Mouse (Mus musculus): ENCODE data around the gene Lrrtm1. TPM values are rescaled to one million over a fixed set of nuclear protein-coding genes. Genes with fewer than 3 reads are reported as not detected.

Lrrtm1 gene
- total and polyA plus RNA-seq, 2 experiments from 2014 or later: 60.9 to 69.7 TPM

DNA sequence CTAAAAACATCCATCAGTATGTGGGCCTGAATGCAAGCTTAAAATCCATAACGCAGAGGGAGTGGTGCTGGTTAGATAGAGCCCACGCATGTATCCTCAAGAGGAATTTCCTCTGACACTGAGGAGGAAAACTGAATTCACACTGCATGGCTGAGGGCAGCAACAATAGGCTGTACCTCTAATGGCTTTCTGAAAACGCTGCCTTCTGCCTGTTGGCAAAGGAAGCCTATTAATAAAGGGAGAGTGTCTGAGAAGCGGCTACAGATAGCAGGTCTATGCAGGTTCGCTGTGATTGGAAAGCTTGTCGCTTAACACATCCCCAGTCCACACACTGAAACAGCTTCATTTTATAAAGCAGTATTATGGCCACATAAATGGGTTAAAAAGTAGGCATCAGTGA lies 48.9 kb downstream of the Lrrtm1 start:
- WGBS: 50% methylated on average over 6 of the region's 6 CpGs
- Histone ChIP-seq H3K27ac (peak overlapping the region; percentile 32; the same call in 1 of the 2 replicates), H3K4me3 (ENCODE audit: low read length) (no peak overlapping the region), H3K9ac (replicated peaks; ENCODE audit: low read length) (no peak overlapping the region), H3K9me3 (ENCODE audit: low read length) (no peaks in the 10 kb centered on the region), H3K4me2 (ENCODE audit: low read depth, low read length) (no peak overlapping the region), H3K27me3 (ENCODE audit: insufficient read depth, low read length) (no peaks in the 10 kb centered on the region), H3K36me3 (ENCODE audit: insufficient read depth, low read length) (no peaks in the 10 kb centered on the region), H3K4me1 (ENCODE audit: insufficient read depth, low read length) (no peaks in the 10 kb centered on the region)
- no peak for TF ChIP-seq CTCF (IDR thresholded peaks at IDR 0.05; ENCODE audit: low read depth)
- DNase-seq (ENCODE audit: low spot score) (peak; percentile 21), ATAC-seq (no peak)

- no peaks in the 10 kb centered on the region for H3K4me1 ChIP-seq (ENCODE audit: insufficient read depth, low read length)
- no peaks in the 10 kb centered on the region for H3K9me3 ChIP-seq (ENCODE audit: low read length)
- H3K36me3 ChIP-seq (ENCODE audit: insufficient read depth, low read length): no peaks in the 10 kb centered on the region
- no peak overlapping the region for H3K4me2 ChIP-seq (ENCODE audit: low read depth, low read length)
- no peaks in the 10 kb centered on the region for H3K27me3 ChIP-seq (ENCODE audit: insufficient read depth, low read length)
- 59% methylated on average over 1 of the region's 1 CpGs for WGBS
- H3K9ac ChIP-seq (replicated peaks; ENCODE audit: low read length): no peak overlapping the region
- no peak for TF ChIP-seq CTCF (IDR thresholded peaks at IDR 0.05; ENCODE audit: low read depth)
- no peak overlapping the region for H3K27ac ChIP-seq
- no peak for DNase-seq (ENCODE audit: low spot score)
- ATAC-seq: no peak
- no peak overlapping the region for H3K4me3 ChIP-seq (ENCODE audit: low read length)
Observed at GRCm38 (mm10) chr6:77301305-77301704, 58.8 kb downstream of the Lrrtm1 start.

GRCm38 (mm10) chr6:77306796-77307195 lies 64.3 kb downstream of the Lrrtm1 start:
- H3K4me3 ChIP-seq (ENCODE audit: low read length): no peak overlapping the region
- H3K27me3 ChIP-seq (ENCODE audit: insufficient read depth, low read length): no peaks in the 10 kb centered on the region
- H3K27ac ChIP-seq: no peak overlapping the region
- TF ChIP-seq CTCF (IDR thresholded peaks at IDR 0.05; ENCODE audit: low read depth): no peak
- DNase-seq (ENCODE audit: low spot score) (no peak), ATAC-seq (no peak)
- H3K9me3 ChIP-seq (ENCODE audit: low read length): no peaks in the 10 kb centered on the region
- no peak overlapping the region for H3K9ac ChIP-seq (replicated peaks; ENCODE audit: low read length)
- H3K4me1 ChIP-seq (ENCODE audit: insufficient read depth, low read length): no peaks in the 10 kb centered on the region
- WGBS: 86% methylated on average over 3 of the region's 3 CpGs
- no peak overlapping the region for H3K4me2 ChIP-seq (ENCODE audit: low read depth, low read length)
- H3K36me3 ChIP-seq (ENCODE audit: insufficient read depth, low read length): no peaks in the 10 kb centered on the region

All from hindbrain, postnatal 0 days (tissue).